Mouse (Mus musculus) cerebellum, postnatal 14 days (tissue): ENCODE measurements around the gene Myl10.
"Not testable (repeated sequence)": the region's sequence is repeated elsewhere in the genome, so short reads cannot be mapped to it uniquely, and the experiment has no call there.

ENCODE experiments used
- DNase-seq, 2 experiments: peaks; one replicate each; pipeline ENCODE4 v3.0.0; 2021; ENCODE audit warnings: mixed read lengths in 2 of 2

Myl10 gene

GRCm38 (mm10) chr5:136692784-136693183 is at the start of gene Myl10:
Gene Myl10 (plus strand): TSS chr5:136693146.
- DNase-seq, result no peak

GRCm38 (mm10) chr5:136646731-136647328 is 46.1 kb upstream of the Myl10 start:
- no peak for DNase-seq

- DNase-seq, result no peak
These were observed 43.9 kb upstream of the Myl10 start for GRCm38 (mm10) chr5:136649071-136649470.

DNA sequence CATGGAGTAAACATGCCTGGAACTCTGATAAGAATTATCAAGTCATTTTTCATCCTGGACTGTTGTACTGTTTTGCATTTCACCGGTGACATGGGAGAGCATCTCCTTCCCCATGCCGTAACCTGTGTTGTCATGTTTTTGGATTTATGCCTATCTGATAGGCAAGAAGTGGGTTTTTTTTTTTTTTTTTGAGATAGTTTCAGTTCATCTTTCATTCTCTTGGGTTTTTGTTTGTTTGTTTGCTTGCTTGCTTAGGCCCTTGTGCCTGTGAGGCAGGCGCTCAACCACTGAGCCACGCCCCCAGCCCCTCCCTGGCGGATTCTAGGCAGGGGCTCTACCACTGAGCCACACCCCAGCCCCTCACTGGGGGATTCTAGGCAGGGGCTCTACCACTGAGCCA is 43.3 kb upstream of the Myl10 start:
- DNase-seq, result no peak

DNA sequence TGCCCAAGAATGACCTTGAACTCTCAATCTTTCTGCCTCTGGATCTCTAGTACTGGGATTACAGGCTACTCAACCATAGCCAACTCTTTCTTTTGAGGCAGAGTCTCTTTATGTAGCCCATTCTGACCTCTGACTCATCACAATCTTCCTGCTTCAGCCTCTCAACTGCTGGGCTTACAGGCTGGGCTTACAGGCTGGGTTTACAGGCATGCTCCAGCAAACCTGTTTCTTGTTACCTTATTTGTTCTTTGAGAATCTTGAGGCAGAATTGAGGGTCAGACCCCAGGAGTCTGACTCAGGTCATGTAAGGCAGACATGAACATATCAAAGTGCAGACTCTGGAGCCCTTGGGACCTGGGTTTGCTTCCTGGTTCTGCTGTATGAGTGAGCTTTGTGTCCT is 38.5 kb upstream of the Myl10 start:
- no peak for DNase-seq

GRCm38 (mm10) chr5:136656830-136657395 is 36.0 kb upstream of the Myl10 start:
- DNase-seq, result no peak

DNA sequence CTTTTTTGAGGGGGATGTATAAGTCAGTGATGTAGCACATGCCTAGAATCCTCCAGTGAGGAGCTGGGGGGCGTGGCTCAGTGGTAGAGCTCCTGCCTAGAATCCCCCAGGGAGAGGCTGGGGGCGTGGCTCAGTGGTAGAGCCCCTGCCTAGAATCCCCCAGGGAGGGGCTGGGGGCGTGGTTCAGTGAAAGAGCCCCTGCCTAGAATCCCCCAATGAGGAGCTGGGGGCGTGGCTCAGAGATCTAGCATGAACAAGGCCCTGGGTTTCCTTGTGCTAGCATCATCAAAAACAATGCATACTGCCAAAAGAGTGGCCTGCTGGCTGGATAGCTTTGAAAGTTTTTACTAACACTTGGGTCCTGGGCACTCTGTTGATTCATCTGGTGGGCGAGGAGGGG is 32.2 kb upstream of the Myl10 start:
- not testable (repeated sequence) for DNase-seq

GRCm38 (mm10) chr5:136662281-136662680 is 30.7 kb upstream of the Myl10 start:
- peak; percentile 30 to 53 for DNase-seq

GRCm38 (mm10) chr5:136662822-136663221 is 30.1 kb upstream of the Myl10 start:
- no peak for DNase-seq

DNA sequence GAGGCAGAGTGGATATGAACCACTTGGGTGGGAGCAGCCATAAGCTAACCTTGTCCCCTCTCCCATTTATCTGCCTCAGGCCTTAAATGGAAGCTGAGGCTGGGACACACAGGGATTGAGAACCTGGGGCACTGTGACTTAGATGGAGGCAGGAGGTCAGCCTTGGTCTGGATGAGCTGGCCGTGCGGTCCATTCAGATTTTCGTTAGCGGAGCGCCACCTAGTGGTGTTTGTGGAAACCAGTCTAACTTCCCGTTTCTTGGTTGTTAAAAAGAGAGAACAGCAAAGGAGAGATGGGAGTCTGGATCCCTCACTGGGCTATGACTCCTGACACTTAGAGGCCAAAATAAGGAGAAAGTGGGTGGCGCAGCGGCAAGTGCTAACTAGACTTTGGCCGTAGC is 28.4 kb upstream of the Myl10 start:
- peak; percentile 90 for DNase-seq

- no peak for DNase-seq
These were observed 16.5 kb upstream of the Myl10 start for GRCm38 (mm10) chr5:136676315-136677030.

DNA sequence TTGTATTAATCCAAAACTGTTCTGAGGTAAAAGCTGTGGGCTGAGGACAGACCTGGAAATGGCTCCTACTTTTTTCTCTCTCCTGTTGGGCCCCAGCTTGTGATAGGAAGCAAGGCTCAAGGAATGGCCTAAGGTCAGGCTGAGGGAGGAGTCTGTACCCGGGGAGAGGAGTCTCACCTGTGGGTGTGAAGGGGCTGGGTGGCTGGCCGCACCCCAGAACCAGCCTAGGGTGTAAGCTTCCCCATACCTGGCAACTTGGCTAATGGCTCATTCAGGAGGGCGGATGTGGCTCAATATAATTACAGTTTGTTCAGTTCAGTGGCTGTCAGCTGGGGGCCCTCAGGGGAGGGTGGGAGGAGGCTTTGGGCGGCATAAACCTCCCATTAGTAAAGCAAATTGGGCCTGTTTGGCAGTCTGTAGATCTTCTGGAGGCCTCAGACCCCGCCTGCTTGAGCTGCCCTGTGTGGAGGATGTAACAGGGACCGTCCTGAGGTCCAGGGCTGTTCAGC is 14.1 kb upstream of the Myl10 start:
- no peak for DNase-seq

DNA sequence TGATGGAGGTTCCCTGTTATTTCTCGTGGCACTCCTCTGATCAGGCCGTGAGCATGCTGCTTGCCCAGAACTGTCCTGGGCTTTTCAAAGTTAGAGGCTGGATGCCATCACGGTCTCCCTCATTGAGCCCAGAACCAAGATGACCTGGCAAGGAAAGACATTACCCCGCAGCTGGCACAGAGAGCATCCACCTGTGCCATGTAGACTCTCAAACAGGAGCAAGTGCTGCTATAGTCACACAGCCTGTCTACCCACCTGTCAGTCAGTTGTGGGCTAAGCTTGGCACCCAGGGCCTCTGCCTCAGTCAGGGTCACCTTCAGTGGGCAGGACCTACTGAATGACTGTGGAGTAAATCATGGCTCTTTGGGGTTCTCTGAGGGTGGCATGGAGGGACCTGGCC is 6.6 kb upstream of the Myl10 start:
- DNase-seq, result no peak

DNA sequence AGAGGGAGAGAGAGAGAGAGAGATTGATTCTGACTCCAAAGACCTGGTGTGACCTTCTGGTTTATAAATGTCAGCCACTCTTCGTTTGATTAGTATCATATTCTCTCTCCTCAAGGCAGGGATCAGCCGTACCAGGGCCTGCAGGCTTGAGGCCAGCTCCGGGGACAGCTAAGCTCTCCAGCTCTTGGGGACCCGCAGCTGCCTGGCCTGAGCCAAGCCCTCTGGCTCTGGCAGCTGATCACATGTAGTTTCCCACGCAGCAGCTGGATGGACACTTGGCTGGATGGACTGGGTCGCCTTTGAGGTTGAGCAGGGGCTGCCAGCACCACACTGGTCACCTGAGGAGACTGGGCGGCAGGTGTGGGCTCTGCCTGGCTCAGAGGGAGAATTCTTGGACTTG is 5.4 kb upstream of the Myl10 start:
- peak in 1 of 2 experiments; percentile 26 for DNase-seq

GRCm38 (mm10) chr5:136688841-136689240 is 4.1 kb upstream of the Myl10 start:
- peak; percentile 51 to 56 for DNase-seq

GRCm38 (mm10) chr5:136691170-136691569 is 1.8 kb upstream of the Myl10 start:
- no peak for DNase-seq

- no peak for DNase-seq
These were observed 472 bp downstream of the Myl10 start for GRCm38 (mm10) chr5:136693418-136693817.

DNA sequence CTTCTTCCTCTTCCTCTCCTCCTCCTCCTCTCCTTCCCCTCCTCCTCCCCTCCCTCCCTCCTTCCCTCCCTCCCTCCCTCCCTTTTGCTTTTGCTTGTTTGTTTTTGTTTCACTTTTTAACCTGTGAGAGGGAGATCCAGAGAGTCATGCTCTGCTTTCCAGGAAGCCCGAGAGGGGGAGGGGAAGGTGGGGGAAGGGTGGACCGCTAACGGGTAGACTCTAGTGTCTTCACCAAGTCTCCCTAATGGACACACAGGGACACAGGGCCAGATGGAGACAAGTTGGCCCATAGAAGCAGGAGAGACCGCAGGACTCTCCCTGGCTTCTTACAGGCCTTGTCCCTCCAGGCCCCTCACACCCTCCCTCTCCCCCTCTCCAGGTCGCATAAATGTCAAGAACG is 2.0 kb downstream of the Myl10 start:
- DNase-seq, result no peak

DNA sequence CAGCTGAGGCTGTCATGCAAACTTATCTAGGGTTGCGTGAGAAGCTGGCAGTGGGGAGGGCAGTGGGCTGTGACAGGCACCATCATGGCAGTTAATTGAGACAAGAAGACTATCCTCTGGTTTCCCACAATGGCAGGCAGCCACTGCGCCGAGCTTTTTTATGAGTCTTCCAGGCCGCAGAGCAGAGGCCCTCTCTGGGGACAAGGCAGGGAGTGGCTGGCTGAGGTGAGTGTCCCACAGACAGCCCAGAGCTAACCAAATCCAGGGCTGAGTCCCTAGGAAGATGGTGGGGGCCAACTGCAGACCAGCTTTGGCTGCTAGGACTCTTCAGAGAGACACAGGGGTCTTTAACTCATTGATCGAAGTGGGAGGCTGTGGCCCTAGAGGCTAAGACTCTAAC is 3.6 kb downstream of the Myl10 start:
- DNase-seq, result no peak

DNA sequence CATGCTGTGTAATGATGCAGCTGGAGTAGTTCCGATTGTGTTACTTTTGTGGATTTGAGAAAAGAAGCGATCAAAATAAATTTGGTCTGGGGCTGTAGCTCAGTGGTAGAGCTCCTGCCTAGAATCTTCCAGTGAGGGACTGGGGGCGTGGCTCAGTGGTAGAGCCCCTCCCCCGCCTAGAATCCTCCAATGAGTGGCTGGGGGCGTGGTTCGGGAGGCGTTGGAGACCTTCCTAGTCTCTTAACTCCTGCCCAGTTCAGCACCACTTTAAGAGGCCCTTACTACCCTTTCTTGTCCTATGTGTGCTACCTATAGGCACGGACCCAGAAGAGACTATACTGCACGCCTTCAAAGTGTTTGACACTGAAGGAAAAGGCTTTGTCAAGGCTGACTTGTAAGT is 4.7 kb downstream of the Myl10 start:
- DNase-seq, result no peak

GRCm38 (mm10) chr5:136702159-136702725 is 9.3 kb downstream of the Myl10 start:
- DNase-seq, result no peak

DNA sequence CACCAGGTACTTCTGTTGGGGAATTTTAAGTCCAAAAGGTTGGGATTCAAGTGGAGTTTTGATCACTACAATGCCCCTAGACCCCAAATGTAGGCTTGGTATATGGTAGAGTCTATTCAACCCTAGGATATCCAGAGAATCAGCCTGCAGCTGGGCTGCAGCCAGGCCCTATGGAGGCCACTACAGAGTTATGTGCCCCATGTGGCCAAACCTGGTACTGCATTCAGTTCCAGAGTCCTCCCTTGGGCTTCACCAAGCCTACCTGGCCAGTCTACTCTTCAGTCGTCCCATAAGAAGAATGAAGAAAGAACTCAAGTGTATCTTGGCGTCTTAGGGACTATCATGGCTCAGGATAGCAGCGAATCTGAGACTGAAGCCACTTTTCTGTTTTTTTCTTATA is 10.8 kb downstream of the Myl10 start:
- peak; percentile 83 to 91 for DNase-seq

- DNase-seq, result no peak
These were observed 11.2 kb downstream of the Myl10 start for GRCm38 (mm10) chr5:136704151-136704550.

DNA sequence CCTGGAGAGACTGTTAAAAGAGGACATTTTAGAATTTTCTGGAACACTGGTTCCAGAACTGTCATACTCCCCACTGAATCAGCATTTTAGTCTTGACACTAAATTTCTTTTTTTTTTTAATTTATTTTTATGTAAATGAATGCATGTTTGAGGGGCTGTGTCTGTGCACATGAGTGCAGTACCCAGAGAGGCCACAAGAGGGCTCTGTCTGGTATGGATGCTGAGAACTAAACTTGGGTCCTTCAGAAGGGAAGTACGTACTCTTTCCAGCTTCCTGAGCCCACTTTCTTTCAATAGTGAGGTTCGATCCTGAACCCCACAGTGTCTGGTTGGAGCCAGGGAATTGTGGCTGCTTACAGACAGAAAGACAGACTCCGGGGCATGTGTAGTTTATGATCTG is 12.6 kb downstream of the Myl10 start:
- DNase-seq, result peak in 1 of 2 experiments; percentile 46
